Mouse (Mus musculus) cerebellum, adult 9-10 months (tissue): ENCODE measurements around the gene Wdr72.

ENCODE experiments used
- DNase-seq: peaks from one replicate; pipeline ENCODE4 v3.0.0; 2022

The Wdr72 gene

DNA sequence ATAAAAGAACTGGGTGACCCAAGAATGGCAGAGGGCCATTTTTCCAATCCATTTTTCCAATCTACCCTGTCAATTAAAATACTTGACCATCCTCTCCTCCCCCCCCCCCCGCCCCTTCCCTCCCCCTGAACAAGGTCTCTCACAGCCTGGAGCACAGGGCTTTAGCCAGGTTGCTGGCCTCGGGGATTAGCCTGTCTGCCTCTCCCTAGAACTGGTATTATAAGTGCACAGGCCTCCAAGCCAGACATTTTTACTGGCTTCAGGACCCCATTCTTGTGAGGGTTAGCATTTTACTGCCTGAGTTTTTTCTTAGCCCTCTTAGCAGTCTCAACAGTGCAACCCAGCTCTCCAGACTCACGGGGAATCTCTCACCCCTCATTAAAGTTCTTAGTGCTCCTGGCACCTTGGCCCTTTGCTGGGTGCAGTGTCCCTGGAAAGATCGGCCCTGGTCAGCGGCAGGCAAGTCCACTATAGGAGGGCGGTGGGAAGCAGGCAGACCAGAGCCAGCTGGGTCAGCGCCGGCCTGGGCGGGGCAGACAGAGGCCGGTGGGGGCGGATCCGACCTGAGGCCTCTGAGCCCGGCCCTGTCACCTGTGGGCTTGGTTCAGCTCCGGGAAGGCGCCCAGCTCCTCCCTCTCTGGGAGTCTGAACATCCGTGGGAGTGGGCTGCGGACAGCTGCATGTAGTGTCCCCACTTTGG lies at the start of gene Wdr72:
Gene Wdr72 (plus strand): TSS at position 596 of the 700 bp plus-strand sequence.
- DNase-seq, result no peak

DNA sequence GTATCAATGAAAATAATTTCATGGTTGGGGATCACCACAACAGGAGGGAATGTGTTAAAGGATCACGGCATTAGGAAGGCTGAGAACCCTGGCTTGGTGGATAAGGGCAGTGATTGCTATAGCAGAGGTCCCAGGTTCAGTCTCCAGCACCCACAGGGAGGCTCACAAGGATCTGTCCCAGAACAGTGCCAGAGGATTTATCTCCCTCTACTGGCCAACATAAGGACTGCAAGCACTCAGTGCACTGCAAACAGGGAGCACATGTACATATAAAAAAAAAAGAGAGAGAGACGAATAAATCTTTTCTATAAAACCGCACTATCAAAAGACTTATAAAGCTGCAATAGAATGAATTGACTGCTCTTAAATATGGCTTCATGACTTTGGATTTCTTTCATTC lies 43.9 kb upstream of the Wdr72 start:
- peak; percentile 7 for DNase-seq

DNA sequence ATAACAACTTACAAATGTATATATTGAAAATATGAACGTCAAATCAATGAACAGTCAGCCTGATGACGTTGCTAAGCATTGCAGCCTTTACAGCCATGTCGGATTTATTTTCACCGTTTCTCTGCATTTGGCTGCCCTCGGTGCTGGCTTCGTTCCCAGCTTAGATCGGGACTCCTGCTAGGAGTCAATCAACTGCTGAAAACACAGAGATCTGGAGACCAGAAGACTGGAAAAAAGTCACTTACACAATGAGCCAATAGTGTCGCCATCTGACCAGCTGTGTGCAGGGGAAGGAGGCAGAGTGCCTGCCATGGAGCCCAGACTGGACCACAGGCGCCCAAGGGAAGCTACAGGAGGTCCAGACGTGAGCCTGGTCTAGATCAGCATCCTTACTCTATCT lies 43.4 kb upstream of the Wdr72 start:
- DNase-seq, result no peak

DNA sequence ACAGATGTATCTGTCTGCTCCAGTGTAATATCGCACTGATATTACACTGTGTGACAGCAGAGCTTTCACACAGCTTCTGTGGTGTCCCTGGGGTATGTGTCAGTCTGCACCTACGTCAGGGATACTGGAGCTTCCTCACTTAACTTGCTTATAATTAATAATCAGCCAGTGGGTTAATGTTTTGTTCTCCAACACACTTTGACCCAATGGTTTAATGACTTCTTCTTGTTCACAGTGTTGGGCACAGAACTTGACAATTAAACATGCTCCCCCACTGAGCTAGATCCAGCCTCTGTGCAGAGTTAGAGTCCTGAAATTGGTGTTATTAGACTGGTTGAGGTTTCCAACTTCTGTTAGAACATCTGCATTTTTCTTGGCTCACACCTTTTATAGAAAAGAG lies 34.2 kb upstream of the Wdr72 start:
- no peak for DNase-seq

DNA sequence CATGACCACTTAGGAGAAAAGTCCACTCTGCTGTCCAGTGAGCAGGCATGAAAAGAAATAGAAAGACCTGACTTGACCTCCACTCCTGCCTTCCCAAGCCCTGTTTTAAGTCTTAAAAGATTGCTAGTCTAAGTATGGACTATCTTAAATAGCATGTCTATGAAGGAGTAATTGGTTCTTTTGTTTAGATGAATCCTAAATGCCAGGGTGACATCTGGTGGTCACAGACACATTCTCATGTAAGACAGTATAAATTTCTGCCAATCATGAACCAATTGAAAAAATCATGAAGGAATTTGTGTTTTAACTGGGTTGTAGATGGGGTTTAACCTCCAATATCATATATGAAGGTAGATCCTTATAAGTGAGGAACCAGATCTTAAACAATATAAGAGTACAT lies 31.7 kb upstream of the Wdr72 start:
- no peak for DNase-seq

DNA sequence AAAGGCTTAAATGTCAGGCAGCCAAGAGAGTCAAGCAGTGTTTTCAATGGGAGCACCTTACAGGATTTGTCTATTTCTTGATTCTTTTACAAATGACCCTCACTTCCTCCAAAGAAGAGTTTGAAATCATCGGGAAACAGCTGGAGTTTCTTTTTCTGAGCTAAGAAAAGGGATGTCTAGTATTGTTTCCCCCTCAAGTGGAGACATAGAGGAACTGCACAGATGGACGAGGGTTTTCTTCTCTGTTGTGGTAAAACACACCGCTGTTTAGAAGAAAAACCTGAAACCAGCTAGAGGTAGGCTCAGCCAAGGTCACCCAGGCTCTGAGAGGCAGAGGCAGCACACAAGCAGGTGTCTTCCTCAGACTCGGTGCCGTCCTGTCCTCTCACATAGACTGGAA lies 29.9 kb upstream of the Wdr72 start:
- DNase-seq, result no peak

DNA sequence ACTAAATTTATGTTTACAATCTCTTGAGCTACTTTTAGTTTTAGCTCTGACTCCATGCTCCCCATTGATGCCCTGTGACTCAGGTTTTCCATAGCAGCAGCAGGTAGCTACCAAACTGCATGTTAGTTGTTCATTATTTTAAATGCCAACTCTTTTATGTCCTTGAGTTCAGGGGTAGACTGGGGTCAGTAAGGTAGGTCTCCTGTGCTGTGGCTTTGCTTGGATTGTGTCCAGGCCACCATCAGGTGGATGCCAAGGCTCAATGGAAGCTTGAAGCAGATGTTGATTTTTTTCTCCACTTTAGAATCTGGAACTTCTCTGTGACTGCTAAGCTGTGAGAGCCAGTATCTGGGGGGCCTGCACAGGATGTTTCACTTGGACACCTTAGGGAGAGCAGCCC lies 8.6 kb upstream of the Wdr72 start:
- no peak for DNase-seq

DNA sequence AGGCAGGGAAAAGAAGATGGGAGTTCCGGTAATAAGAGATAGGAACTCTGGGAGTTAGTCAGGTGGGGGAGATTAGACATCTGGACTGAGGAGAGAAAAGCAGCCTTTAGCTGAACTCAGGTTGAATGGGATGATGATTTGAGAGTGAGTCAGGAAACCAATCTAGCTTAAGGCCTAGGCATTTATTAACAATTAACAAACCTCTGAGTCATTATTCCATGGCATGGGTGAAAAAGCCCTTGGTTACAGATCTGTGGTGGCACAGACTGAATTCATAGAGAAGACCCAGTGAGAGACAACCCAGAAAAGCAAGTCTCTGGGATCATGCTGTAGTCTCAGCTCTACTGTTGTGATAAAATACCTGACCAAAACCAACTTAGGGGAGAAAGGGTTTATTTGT lies 7.5 kb upstream of the Wdr72 start:
- DNase-seq, result no peak

DNA sequence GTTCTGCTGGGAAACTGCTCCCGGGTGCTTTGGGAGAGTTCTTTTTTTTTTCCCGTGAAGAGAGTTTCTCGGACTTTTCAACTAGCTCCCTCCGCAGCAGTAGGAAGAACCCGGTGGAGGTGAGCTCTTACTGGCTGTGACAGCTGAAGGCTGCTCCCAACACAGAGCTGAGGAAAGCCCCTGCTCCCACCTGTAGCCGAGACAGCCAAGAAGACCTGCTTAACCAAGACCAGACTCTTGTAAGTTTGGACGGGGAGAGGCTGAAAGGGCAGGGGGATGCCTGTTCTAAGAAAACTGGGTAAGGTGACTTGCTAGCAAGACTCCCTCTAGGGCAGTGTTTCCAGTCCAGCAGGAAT lies 283 bp downstream of the Wdr72 start:
- no peak for DNase-seq

DNA sequence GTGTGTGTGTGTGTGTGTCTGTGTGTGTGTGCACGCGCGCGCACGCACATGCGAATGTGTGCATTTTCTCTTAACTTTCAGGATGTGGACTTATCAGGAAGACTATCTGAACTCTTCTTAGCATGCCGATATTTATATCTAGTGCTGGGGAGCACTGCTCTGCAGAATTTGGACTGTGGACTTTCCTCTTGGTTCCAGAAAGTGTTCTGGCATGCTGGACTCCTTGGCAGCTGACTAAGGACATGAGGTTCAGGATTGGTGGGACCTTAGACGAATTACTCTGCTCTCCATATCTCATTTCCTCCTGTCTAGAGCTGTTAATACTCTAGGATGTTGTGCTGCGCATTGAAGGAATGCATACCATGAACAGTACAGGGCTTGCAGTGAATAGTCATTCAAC lies 2.4 kb downstream of the Wdr72 start:
- no peak for DNase-seq

DNA sequence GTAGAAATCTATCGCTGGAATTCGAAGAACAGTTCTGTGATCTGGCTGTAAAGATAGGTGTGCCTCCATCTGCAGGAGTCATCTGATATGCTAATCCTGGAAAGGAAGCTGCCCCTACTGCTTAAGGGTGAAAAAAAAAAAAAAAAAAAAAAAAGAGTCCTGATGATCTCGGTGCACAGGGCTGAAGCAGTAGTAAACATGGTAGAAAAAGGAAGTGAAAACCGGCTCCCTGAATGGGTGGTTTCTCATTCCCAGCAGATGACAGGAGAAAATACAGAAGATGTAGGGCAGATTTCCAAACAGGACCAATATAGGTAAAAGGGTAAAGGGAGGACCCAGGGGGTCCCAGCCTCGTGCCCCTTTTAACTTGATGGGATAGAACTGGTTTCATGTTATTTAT lies 16.1 kb downstream of the Wdr72 start:
- no peak for DNase-seq

DNA sequence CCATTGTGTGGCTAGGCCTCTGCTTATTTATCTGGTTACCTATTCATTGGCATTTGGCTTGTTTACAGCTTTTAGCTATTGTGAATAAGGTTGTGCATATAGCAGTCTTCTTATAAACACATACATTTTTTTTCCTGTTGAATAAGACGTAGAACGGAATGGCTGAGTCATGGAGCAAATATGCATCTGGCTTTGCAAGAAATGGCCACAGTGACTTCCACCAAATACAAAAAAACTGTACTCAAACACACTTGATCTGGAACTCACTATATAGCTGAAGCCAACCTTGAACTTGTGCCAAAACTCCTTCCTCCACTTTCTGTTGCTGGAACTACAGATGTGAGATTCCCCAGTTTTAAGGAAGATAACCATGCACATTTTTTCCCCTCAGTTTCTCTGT lies 23.9 kb downstream of the Wdr72 start:
- no peak for DNase-seq

DNA sequence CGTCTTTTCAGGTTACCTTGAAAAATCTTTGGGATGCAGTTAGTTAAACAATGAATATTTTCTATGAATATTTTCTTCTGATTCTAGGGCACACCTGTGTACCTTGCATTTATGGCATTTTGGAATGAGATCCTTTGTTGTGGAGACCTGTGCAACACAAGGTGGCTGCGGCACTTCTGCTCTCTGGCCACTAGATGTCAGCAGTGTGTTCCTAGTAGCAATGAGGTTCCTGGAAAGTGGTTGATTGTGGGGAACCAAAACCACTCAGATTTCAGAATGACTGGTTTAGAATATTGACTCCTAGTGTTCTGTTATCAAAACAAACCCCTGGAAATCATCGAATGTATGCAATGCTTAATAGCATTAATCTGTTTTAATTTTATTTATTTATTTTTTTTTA lies 31.7 kb downstream of the Wdr72 start:
- peak; percentile 56 for DNase-seq

DNA sequence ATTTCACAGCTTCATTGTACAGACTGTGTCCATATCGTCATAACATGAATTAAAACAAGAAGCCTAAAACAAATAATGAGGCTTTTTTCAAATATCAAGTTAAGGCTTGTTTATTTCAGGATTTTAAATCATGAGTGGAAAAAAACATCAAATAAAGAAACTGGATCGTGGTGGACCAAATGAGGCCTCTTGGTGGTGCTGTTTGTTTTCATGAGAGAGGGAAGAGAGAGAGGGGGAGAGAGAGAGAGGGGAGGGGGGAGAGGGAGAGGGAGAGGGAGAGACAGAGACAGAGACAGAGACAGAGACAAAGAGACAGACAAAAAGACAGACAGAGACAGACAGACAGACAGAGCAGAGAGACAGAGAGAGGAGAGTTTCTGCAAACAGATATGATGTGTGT lies 32.5 kb downstream of the Wdr72 start:
- DNase-seq, result no peak

DNA sequence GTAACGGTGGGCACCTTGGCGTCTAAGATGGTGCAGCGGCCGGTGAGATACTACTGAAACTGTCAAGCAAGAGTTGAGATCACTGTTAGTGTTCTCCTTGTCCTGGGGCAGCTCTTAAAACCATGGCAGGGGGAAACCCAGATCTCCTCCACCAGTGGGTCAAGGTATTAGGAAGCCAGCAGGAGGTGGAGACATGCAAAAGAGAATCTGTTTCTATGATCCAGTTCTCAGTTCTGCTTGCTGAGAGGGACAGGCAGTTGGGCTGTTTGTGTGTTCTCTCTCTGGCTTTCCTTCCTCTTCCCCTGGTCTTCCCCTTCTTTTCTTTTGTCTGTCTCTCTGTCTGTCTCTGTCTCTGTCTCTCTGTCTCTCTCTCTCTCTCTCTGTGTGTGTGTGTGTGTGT lies 35.0 kb downstream of the Wdr72 start:
- DNase-seq, result no peak

DNA sequence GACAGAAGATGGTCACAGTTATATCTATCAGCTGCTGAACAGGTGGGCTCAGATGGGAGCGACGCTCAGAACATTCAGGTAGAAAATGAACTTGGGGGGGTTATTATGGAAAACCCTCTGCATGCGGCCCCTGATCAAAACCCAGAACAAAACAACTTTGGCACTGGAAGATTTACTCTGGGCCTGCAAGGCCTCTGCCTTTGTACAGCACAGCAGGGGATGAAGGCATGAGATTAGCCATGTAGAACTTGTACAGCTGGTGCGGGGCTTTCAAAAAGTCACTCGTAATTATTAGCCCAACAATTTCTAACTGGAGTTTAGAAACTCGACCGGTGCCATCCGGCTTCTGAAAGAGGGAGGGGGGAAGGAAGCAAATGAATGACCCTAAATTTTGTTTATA lies 38.1 kb downstream of the Wdr72 start:
- DNase-seq, result no peak

DNA sequence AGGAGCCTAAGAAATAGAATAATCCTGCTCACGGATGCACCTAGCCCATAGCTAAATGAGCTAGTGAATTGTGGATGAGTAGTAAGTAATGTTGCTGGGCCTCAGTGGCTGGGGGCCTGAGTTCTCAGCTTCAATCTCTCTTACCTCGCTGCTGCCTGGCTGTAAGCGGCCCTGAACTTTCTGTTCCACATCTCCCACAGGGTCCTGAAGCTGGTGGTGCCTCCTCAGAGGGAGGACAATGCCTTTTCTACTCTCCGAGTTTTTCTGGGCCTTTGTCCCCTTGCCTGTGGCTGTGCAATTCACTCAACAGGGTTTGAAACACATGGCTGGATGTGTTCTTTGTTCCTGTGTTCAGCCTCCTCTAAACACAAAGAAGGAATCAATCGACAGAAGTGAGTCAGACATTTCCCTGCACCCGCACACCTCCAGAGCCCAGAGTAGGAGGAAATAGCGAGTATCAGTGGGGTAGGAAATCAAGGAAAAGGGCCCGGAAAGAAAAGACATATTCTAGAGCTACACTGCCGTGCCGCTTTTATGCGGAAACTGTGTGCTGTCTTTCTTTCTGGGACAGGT lies 50.3 kb downstream of the Wdr72 start:
- no peak for DNase-seq

DNA sequence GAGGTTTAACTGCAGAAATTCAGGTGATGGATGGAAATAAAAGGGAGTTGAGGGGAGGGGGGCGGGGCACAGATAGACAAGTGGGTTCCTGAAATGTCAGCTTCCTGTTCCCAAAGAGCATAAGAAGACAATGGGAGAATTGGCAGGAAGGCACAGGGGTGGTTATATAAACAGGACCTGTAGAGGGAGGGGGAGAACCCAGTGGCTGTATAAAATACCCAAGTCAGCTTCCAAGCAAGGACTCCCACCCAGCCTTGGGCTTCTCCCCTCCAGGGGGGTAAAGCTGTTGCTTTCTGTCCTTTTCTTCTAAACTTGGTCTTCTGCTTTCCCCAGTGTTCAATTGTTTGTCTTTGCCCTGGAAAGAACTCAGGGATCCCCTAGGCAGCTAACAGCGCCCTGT lies 55.5 kb downstream of the Wdr72 start:
- no peak for DNase-seq

DNA sequence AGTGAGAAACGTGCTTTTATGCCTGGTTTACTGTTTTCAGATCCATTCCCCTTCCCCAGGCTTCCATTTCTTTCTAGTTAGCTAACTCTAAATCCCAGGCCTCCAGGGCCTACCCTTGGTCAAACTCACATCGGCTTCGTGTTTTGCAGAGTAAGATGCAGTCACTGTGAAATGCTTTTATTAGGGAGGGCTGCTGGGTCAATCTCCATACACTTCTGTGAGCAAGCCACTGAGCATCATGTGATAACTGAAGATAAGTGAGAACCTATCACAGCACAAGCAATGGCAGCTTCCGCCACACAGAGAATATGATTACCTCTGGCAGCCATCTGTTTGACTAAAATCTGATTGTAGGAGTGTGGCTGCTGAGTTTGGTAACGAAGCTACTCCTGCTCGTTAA lies 59.7 kb downstream of the Wdr72 start:
- no peak for DNase-seq

DNA sequence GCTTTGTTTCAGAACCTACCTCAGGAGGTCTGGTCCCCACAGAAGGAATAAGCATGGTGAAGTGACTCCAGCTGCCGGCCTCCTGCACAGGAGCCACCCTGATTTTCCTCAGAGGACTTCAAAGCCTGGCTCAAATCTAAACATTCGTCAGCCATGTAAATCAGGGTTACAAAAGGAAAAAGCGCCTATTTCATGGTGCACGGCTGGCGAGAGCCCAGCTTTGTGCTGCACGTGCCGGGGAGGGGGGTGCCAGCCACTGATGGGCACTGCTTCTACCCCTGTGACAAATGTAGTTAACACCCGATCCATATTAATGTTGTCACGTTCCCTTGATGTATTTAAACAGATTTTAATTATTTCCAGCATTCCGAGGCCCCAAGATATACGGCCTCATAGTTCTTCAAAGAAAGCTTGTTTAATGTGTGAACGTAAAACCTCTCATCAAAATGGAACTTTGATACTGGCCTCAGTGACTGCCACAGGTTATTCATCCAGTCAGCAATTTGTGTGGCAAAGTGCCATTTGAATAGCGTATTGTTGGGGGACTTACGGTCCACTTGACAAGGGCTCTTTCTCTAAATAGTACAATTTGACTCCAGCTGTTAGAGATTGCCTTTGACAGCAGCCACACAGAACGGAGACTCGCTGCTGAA lies 76.7 kb downstream of the Wdr72 start:
- DNase-seq, result no peak

DNA sequence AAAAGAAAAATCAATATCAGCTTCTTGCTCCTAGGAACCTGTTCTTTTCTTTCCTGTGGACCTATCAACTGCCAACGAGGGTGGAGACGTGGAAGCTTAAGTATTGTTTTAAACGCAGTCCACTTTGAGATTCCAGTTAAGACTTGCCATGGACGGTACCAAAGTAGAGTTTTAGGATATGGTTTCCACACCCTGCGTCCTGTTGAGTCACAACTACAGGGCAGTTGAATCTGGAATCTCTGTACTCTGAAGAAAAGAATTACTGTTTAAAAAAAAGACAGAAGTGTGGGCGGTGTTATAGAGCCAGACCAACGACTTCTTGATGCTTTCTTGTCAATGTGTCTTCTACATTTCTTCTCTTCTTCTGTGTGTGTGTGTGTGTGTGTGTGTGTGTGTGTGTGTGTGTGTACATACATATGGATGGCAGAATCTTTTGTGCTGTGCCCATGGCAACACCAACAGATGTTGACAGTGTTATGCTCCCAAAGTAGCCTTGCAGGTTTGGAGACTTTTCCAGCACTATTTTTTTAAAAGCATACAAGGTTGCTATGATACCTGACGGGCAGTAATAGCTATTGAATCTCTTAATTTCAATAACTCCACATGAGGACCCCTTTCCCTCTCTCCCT lies 77.4 kb downstream of the Wdr72 start:
- DNase-seq, result no peak

DNA sequence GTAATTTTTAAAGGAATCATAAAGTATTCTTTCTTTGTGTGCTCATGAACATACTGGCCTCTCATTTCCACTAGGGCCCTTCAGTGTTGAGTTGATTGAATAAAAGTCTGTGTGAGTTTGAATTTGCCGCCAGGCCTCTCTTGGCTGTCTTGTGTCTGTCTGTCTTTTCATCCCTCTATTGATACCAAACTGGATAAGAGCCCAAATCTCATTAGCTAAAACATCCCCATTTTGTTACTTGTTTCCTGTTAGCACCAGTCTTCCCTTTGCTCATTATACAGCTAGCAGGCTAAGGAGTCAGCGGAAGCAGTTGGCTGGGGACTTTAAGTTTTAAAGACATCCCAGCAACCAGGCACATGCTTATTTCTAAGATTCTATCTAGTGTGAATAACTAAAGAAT lies 84.7 kb downstream of the Wdr72 start:
- no peak for DNase-seq

DNA sequence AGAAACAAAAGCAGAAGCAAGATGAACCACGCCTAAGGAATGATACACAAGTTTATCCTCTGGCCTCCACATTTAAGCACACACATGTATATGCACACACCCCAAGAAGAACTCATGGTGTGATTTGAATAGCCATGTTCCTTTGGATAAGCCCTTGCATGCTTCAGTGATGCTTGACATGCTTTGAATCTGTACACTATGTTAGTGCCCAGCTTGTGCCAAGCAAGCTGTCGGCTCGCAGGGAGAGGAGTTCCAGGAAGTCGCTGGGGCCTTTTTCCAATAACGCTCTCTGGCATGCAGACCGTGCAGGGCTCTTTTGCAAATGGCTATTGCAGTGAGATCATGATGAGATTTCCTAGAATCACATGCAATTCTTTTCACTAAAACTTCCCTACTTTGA lies 118.1 kb downstream of the Wdr72 start:
- no peak for DNase-seq

DNA sequence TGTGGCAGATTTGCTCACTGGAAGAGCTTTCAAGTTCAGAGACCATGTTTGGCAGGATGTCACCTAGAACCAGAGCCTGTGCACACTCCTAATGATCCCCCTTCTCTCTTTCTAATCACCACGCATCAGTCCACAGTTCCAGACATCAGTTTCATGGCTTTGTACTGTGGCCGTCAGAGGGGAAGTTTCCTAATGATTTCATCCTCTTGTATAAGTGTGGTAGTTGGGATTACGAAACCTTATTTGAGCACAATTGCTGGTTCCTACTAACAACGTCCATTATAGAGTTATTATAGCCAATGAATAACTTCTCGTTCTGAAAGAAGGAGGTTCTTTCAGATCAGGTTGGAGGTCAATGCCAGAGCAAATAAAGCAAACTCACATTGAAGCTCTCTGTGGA lies 131.1 kb downstream of the Wdr72 start:
- DNase-seq, result no peak
